Mouse (Mus musculus): Measurements from ENCODE around the gene Kmt5b. TPM values are rescaled to one million over a fixed set of nuclear protein-coding genes. Genes with fewer than 3 reads are reported as not detected.
A peak's percentile ranks its signal among the peaks of the same experiment; 100 is the strongest.

Kmt5b gene
- polyA plus RNA-seq, 1 experiment from 2014 or later = 58.0 TPM

DNA sequence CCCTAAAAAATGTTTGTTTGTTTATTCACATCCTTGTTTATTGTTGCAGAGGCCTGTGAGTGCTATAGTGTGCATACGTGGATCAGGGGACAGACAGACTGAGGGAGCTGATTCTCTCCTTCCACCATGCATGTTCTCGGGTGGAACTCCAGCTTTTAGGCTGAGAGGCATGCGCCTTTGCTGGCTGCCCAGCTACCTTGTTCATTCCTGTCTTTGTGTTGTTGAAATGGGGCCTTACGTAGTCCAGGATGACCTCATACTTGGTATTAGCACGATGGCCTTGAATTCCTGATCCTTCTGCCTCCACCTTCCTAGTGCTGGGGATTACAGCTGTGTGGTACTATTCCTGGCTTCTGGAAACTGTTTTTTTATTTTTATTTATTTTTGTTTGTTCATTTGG lies 80.5 kb downstream of the Kmt5b start:
- Histone ChIP-seq H3K27me3 (no peaks in the 10 kb centered on the region), H3K9ac (no peak overlapping the region), H3K4me3 (replicated peaks) (no peak overlapping the region), H3K4me1 (peaks cover 8% of the 10 kb centered on the region), H3K27ac (no peak overlapping the region), H3K36me3 (replicated peaks) (no peaks in the 10 kb centered on the region), H3K4me2 (no peak overlapping the region), H3K9me3 (no peaks in the 10 kb centered on the region)
- ATAC-seq (ENCODE audit: low FRiP score) = no peak
- 78% methylated on average over 5 of the region's 5 CpGs for WGBS

DNA sequence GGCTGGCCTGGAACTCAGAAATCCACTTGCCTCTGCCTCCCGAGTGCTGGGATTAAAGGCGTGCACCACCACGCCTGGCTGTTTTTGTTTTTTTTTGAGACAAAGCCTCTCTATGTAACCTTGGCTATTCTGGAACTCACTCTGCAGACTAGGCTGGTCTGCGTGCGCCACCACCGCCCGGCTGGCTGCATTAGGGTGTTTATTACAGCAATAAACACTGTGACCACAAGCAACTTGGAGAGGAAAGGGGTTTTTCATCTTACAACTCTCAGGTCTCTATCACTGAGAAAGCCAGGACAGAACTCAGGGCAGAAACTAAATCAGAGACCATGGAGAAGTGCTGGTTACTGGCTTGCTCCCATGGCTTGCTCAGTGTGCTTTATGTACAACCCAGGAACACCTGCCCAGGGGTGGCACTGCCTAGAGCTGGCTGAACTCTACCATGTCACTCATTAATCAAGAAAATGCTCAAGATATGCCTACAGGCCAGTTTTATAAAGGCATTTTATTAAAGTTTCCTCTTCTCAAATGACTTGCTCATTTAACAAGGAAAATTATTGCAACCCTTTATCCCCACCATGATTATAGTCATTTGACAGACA lies 81.1 kb downstream of the Kmt5b start:
- H3K4me1 ChIP-seq = peaks cover 12% of the 10 kb centered on the region
- H3K9me3 ChIP-seq = no peaks in the 10 kb centered on the region
- H3K27ac ChIP-seq = no peak overlapping the region
- H3K4me3 ChIP-seq (replicated peaks) = no peak overlapping the region
- H3K9ac ChIP-seq = no peak overlapping the region
- H3K27me3 ChIP-seq = no peaks in the 10 kb centered on the region
- no peak for ATAC-seq (ENCODE audit: low FRiP score)
- no peaks in the 10 kb centered on the region for H3K36me3 ChIP-seq (replicated peaks)
- WGBS = 81% methylated on average over 7 of the region's 7 CpGs
- no peak overlapping the region for H3K4me2 ChIP-seq

DNA sequence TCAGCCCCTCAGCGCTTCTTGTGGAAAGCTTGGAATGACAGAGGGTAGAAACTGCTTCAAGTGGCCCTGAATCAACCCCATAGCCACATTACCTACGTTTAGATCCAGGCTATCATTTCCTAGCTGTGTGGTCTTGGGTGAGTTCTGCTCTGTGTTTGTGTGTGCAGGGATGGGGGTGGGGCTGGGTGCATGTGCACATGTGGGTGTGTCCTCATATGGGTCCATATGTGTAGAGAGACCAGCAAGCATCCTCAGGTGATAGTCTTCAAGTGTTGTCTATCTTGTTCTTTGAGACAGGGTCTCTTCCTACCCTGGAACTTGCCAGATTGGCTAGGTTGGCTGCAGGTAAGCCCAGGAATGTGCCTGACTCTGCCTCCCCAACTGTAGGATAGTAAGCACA lies 82.0 kb downstream of the Kmt5b start:
- 92% methylated on average over 2 of the region's 2 CpGs for WGBS
- no peak overlapping the region for H3K9ac ChIP-seq

DNA sequence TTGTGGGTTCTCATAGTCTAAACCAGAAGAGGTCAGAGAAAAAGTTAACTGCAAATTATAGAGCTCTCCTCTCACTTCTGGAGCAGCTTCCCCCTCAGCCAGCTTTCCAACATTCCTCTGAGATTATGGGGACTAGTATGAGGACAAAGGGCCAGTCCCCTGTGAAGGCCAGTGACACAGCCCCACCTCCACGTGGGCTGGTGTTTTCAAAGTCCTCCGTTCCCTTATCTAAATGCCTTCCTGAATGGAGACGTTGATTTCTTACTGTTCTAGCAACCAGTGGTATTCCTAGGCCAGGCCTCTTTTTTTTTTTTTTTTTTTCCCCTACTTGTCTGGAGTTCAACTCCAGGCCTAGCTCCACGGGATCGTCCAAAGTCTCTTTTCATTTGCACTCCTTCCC lies 82.9 kb downstream of the Kmt5b start:
- Histone ChIP-seq H3K4me3 (replicated peaks) (no peak overlapping the region), H3K9ac (no peak overlapping the region), H3K9me3 (no peaks in the 10 kb centered on the region), H3K27me3 (no peaks in the 10 kb centered on the region), H3K4me2 (no peak overlapping the region), H3K36me3 (replicated peaks) (no peaks in the 10 kb centered on the region), H3K4me1 (peaks cover 22% of the 10 kb centered on the region), H3K27ac (no peak overlapping the region)
- 35% methylated on average over 5 of the region's 5 CpGs for WGBS
- ATAC-seq (ENCODE audit: low FRiP score) = no peak

More for the DNA sequence above, 82.0 kb downstream of the Kmt5b start:
- no peak overlapping the region for H3K4me3 ChIP-seq (replicated peaks)
- no peaks in the 10 kb centered on the region for H3K27me3 ChIP-seq
- no peak for ATAC-seq (ENCODE audit: low FRiP score)
- H3K4me2 ChIP-seq = no peak overlapping the region
- H3K27ac ChIP-seq = no peak overlapping the region
- no peaks in the 10 kb centered on the region for H3K9me3 ChIP-seq
- peaks cover 20% of the 10 kb centered on the region for H3K4me1 ChIP-seq
- no peaks in the 10 kb centered on the region for H3K36me3 ChIP-seq (replicated peaks)

DNA sequence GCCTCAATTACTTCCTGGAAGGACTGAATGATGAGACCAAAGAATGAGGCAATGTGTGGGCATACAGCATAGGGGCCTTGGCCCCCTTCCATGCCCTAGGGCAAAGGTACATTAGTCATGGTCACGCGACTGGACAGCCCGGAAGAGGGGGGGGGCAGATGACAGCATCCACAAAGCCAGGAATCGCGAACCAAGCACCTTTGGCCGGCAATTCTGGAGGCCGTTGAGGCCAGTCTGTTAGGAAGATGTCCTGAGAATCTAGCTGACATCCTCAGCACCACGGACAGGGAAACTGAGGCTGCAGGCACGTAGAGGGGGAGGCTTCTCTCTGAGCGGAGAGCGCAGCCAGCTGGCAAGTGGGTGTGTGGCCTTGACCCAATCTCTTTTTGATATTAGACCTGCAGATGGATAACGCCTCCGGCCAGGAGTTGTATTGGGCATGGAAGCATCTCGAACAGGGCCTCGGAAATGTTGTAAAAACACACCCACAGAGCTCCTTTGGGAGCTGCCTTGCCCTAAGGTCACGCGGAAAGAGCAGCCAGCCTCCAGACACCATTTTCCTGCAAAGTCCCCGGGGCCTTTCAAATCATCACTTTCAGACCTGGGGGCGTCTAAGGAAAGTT lies 83.7 kb downstream of the Kmt5b start:
- Histone ChIP-seq H3K4me2 (peak overlapping the region; percentile 72), H3K9me3 (no peaks in the 10 kb centered on the region), H3K4me3 (replicated peaks) (peak overlapping the region; percentile 92), H3K36me3 (replicated peaks) (no peaks in the 10 kb centered on the region), H3K27me3 (no peaks in the 10 kb centered on the region), H3K4me1 (peaks cover 31% of the 10 kb centered on the region), H3K27ac (peak overlapping the region; percentile 98), H3K9ac (peak overlapping the region; percentile 44)
- WGBS = 6% methylated on average over 19 of the region's 19 CpGs
- ATAC-seq (ENCODE audit: low FRiP score) = peak; percentile 5; the same call in 1 of the 2 replicates

DNA sequence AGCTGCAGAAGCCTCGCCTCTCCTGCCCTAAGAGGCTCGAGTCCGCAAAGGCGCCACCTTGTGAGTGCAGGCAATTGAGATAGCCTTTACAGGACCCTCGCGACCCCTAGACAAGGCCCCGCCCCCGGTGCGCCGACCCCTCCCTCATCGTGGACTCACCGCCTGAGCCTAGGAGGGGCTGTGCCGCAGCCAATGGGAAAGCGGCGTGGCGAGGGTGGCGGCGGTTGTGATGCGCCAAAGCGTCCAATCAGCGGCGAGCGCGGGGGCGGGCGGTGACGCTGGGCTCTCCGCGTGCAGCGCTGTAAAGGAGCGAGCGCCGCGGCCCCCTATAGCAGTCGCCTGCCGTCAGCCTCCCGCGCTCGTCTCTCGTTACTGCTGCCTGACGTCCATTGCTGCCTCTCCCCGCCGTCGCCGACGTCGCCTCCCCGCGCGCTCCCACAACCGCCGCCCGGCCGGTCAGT lies 84.3 kb downstream of the Kmt5b start, which contains the start of gene Chka:
Gene Chka, plus strand, starts transcription at position 272 of the 461 bp plus-strand sequence.
- ATAC-seq (ENCODE audit: low FRiP score) = peak; percentile 99
- peaks cover 31% of the 10 kb centered on the region for H3K4me1 ChIP-seq
- H3K27ac ChIP-seq = peak within 1 kb of the TSS; percentile 98
- H3K4me2 ChIP-seq = peak within 1 kb of the TSS; percentile 72
- peak within 1 kb of the TSS; percentile 92 for H3K4me3 ChIP-seq (replicated peaks)
- H3K9ac ChIP-seq = peak within 1 kb of the TSS; percentile 91
- no peaks in the 10 kb centered on the region for H3K27me3 ChIP-seq
- no peaks in the 10 kb centered on the region for H3K36me3 ChIP-seq (replicated peaks)
- WGBS = under 1% methylated on average over 54 of the region's 54 CpGs
- H3K9me3 ChIP-seq = no peaks in the 10 kb centered on the region

DNA sequence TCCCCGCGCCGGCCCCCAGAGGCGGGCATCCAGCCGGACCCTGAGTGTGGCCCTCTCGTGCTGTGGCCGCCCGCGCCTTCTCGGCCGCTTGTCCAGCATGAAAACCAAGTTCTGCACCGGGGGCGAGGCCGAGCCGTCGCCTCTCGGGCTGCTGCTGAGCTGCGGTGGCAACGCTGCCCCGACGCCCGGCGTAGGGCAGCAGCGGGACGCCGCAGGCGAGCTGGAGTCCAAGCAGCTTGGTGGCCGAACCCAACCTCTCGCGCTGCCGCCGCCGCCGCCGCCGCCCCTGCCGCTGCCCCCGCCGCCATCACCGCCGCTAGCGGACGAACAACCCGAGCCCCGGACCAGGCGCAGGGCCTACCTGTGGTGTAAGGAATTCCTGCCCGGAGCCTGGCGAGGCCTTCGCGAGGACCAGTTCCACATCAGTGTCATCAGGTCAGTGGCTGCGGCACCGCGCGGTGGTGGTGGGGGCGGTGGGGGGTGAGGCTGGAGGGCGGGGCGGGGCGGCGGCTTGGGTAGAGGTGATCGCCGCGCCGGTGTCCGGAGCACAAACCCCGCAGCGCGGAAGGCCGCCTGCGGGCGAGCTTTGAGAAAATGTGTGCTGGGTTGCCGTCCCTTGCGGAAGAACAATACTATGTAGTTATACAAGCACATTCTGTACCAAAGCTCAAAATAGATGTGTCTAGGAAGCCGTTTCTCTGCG lies 84.9 kb downstream of the Kmt5b start:
- under 1% methylated on average over 66 of the region's 74 CpGs for WGBS
- Histone ChIP-seq H3K27ac (peak overlapping the region; percentile 98), H3K9ac (peak overlapping the region; percentile 91), H3K4me3 (replicated peaks) (peak overlapping the region; percentile 92), H3K27me3 (no peaks in the 10 kb centered on the region), H3K9me3 (no peaks in the 10 kb centered on the region), H3K36me3 (replicated peaks) (no peaks in the 10 kb centered on the region), H3K4me1 (peaks cover 31% of the 10 kb centered on the region), H3K4me2 (peak overlapping the region; percentile 72)
- no peak; the same call in 1 of the 2 replicates for ATAC-seq (ENCODE audit: low FRiP score)

DNA sequence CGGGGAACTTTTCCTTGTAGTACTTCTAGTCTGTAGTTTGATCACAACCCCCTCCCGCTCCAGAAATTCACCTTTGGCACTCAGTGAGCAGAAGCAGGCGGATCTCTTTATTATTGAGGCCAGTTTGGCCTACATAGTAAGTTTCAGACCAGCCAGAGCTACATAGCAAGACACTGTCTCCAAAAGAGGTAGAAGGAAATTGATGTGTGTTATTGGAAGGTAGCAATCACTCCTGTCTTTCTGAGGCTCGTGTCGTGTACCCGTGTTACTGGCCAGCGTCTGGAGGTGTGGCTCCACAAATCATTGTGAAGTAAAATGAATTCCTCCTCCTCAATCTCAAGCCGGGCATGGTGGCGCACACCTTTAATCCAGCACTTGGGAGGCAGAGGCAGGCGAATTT lies 85.9 kb downstream of the Kmt5b start:
- H3K4me2 ChIP-seq = peak overlapping the region; percentile 72
- ATAC-seq (ENCODE audit: low FRiP score) = no peak
- no peaks in the 10 kb centered on the region for H3K27me3 ChIP-seq
- H3K9me3 ChIP-seq = no peaks in the 10 kb centered on the region
- peak overlapping the region; percentile 92 for H3K4me3 ChIP-seq (replicated peaks)
- WGBS = 90% methylated on average over 10 of the region's 10 CpGs
- peaks cover 35% of the 10 kb centered on the region for H3K4me1 ChIP-seq
- no peak overlapping the region for H3K27ac ChIP-seq
- H3K9ac ChIP-seq = no peak overlapping the region
- no peaks in the 10 kb centered on the region for H3K36me3 ChIP-seq (replicated peaks)

DNA sequence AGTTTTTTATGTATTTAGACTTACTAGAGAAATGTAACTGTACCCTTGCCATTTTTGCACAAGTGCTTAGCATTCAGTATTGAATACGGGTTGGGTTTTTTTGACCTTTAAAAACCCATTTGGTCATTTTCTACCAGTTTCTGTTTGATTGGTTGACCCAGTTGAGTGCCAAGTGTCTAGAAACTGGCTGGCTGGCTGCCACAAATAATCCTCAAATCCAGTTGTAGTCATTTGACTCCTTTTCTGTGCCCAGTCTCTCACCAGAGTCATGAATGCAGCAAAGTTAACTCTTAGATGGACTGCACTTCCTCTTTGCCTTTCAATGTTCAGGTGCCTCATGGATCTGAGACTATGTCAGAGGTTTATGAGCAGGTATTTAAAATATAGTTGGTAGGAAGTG lies 86.7 kb downstream of the Kmt5b start:
- 95% methylated on average over 1 of the region's 1 CpGs for WGBS
- Histone ChIP-seq H3K4me2 (no peak overlapping the region), H3K4me1 (peaks cover 35% of the 10 kb centered on the region), H3K4me3 (replicated peaks) (no peak overlapping the region), H3K9ac (no peak overlapping the region), H3K36me3 (replicated peaks) (no peaks in the 10 kb centered on the region), H3K27ac (no peak overlapping the region), H3K27me3 (no peaks in the 10 kb centered on the region), H3K9me3 (no peaks in the 10 kb centered on the region)
- ATAC-seq (ENCODE audit: low FRiP score) = no peak

DNA sequence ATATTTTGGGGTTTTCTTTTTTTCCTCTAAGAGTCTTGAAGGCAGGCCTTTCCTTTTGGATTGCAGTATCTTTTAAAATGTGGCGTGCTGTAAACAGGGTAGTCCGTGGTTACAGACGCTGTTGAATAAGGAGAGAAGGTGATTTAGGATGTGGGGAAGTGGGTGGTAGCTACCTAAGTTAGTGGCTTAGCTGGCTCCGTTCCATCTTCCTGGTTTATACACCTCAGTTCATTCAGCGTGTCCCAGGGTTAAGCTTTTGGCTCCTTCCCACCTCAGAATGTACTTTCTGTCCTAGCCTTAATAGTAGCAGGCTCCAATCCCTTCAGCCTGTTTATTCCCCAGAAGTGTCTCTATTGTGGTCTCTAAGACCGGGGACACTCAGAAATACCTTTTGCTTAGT lies 87.9 kb downstream of the Kmt5b start:
- Histone ChIP-seq H3K27ac (no peak overlapping the region), H3K9ac (no peak overlapping the region), H3K27me3 (no peaks in the 10 kb centered on the region), H3K4me2 (peak overlapping the region; percentile 6; the same call in 1 of the 2 replicates), H3K36me3 (replicated peaks) (no peaks in the 10 kb centered on the region), H3K4me1 (peaks cover 35% of the 10 kb centered on the region), H3K9me3 (no peaks in the 10 kb centered on the region), H3K4me3 (replicated peaks) (no peak overlapping the region)
- WGBS = 73% methylated on average over 6 of the region's 6 CpGs
- ATAC-seq (ENCODE audit: low FRiP score) = no peak

DNA sequence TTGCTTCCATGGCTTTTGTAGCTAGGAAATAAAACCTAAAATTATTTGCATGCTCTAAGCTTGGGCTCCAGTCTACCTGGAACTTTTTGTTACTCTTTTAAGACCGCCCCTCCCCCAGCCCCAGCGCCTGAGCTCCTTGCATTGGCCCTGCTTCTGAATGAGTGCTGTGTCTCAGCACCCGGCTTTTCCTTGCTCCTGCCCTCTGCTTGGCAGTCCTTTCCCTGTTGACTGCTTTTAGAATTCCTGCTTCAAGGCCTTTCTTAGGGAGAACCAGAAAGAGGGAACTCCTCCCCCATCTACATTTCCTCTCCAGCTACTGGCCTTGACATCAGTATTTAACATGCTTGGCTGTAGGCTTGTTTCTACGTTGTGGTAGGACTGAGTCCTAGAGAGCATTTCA lies 88.4 kb downstream of the Kmt5b start:
- Histone ChIP-seq H3K4me2 (peak overlapping the region; percentile 6), H3K36me3 (replicated peaks) (no peaks in the 10 kb centered on the region), H3K27me3 (no peaks in the 10 kb centered on the region), H3K27ac (no peak overlapping the region), H3K4me1 (peaks cover 35% of the 10 kb centered on the region), H3K4me3 (replicated peaks) (no peak overlapping the region), H3K9me3 (no peaks in the 10 kb centered on the region), H3K9ac (no peak overlapping the region)
- 20% methylated on average over 4 of the region's 4 CpGs for WGBS
- ATAC-seq (ENCODE audit: low FRiP score) = no peak

DNA sequence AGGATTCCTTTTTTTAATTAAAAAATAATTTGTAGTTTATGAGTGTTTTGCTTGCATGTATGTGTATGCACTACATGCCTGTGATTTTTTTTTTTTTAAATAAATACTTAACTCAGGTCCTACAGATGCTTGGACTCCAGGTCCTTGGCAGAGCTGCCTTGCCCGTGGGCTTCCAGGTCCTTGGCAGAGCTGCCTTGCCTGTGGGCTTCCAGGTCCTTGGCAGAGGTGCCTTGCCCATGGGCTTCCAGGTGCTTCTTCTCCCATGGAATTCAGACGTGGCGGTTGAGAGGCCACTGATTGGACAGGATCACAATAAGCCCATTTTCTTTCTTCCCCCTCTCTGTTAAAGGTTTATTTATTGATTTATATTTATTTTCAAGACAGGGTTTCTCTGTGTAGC lies 90.0 kb downstream of the Kmt5b start:
- Histone ChIP-seq H3K4me3 (replicated peaks) (no peak overlapping the region), H3K36me3 (replicated peaks) (0 out of 2 replicates have a peak, but pooled peaks cover 4% of the 10 kb centered on the region), H3K4me2 (no peak overlapping the region), H3K27me3 (no peaks in the 10 kb centered on the region), H3K9ac (no peak overlapping the region), H3K27ac (no peak overlapping the region), H3K4me1 (peaks cover 27% of the 10 kb centered on the region), H3K9me3 (no peaks in the 10 kb centered on the region)
- WGBS = 91% methylated on average over 3 of the region's 3 CpGs
- no peak for ATAC-seq (ENCODE audit: low FRiP score)

Measured in forebrain, embryonic 12.5 days (tissue).